Mouse (Mus musculus) hindbrain, embryonic 13.5 days (tissue): ENCODE data around the gene Efnb2. TPM values are rescaled to one million over a fixed set of nuclear protein-coding genes. Genes with fewer than 3 reads are reported as not detected.
A peak's percentile ranks its signal among the peaks of the same experiment; 100 is the strongest.

Experiments
- ATAC-seq: fragments of 200-750 bp; cut with Nextera tagmentation; 2 replicates; pipeline ENCODE4 v1.8.0; 2017; ENCODE audit warnings: moderate TSS enrichment; ENCODE audit not compliant: low FRiP score
- H3K27ac ChIP-seq: fragments of 300-500 bp; sonication (generic); 2 replicates; pipeline ENCODE4 v1.5.1; 2015; ENCODE audit warnings: inconsistent platforms, mild to moderate bottlenecking, moderate library complexity
- H3K27me3 ChIP-seq: fragments of 300-500 bp; sonication (generic); 2 replicates; pipeline ENCODE4 v1.6.1; 2015; ENCODE audit warnings: mild to moderate bottlenecking, inconsistent platforms
- H3K36me3 ChIP-seq: fragments of 300-500 bp; sonication (generic); 2 replicates; pipeline ENCODE4 v1.6.1; 2015; ENCODE audit warnings: mild to moderate bottlenecking, inconsistent platforms
- H3K4me1 ChIP-seq: fragments of 300-500 bp; sonication (generic); replicated peaks from 2 replicates; pipeline ENCODE4 v1.6.1; 2015; ENCODE audit warnings: inconsistent platforms
- H3K4me2 ChIP-seq: fragments of 300-500 bp; sonication (generic); 2 replicates; pipeline ENCODE4 v1.6.1; 2015; ENCODE audit warnings: inconsistent platforms, mild to moderate bottlenecking, moderate library complexity
- H3K4me3 ChIP-seq: fragments of 300-500 bp; sonication (generic); 2 replicates; pipeline ENCODE4 v1.5.1; 2015; ENCODE audit warnings: mild to moderate bottlenecking, inconsistent platforms
- H3K9ac ChIP-seq: fragments of 300-500 bp; sonication (generic); 2 replicates; pipeline ENCODE4 v1.6.1; 2015; ENCODE audit warnings: mild to moderate bottlenecking, inconsistent platforms
- H3K9me3 ChIP-seq: fragments of 300-500 bp; sonication (generic); 2 replicates; pipeline ENCODE4 v1.6.1; 2016; ENCODE audit warnings: inconsistent platforms
- WGBS: fragments of 180-500 bp; shearing (Covaris S2); methylation state at CpG from one replicate; pipeline ENCODE4 v1.1.7; 2015; 5-methylcytosine and 5-hydroxymethylcytosine counted together
- polyA plus RNA-seq: library from polyadenylated mRNA; unstranded; fragments of >200 nt; fragmentation: Nextera tagmentation; extraction: Ambion mirVana; gene quantifications from 2 replicates; pipeline ENCODE4 v1.2.1, GENCODE M21; 2015

The Efnb2 gene
- polyA plus RNA-seq, 1 experiment from 2014 or later: 26.1 TPM

DNA sequence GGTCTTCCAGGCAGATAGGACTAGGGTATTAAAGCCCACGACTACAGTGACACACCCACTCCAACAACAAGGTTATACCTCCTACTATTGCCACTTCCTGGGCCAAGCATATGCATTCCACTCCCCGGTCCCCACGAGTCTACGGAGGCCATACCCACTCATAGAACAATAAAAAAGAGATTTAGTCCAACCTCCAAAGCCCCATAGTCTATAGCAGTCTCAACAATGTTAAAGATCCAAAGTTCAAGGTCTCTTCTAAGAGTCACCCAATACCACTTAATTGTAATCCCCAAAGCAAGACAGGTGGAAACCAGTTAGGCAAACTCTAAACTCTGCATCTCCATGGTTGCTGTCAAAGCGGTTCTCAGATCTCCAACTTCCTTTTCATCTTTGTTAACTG lies 13.8 kb upstream of the Efnb2 start:
- Histone ChIP-seq H3K36me3 (peaks cover 49% of the 10 kb centered on the region), H3K4me2 (no peak overlapping the region), H3K9me3 (no peaks in the 10 kb centered on the region), H3K27ac (no peak overlapping the region), H3K9ac (no peak overlapping the region), H3K4me3 (no peak overlapping the region), H3K4me1 (0 out of 2 replicates have a peak, but pooled peaks cover 2% of the 10 kb centered on the region), H3K27me3 (no peaks in the 10 kb centered on the region)
- 92% methylated on average over 5 of the region's 5 CpGs for WGBS
- no peak for ATAC-seq

DNA sequence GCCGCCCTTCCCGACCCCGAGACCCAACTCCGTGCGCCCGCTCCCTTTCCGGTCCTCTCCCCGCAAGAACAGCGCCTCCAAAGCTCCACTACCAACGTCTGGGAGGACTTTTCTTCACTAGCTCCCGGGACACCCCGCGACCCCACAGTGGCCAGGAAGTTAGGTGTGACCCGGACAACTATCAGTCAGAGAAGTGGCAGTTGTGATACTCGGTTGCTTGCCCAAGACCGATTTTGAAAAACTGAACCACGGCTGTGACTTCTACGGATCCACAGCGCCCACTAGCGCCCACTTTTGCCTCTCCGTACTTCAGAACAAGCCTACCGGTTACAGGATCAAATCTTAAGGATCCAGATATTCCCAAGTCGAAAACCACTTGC lies 707 bp upstream of the Efnb2 start:
- peak overlapping the region; percentile 75 for H3K9ac ChIP-seq
- H3K36me3 ChIP-seq: peaks cover 6% of the 10 kb centered on the region
- under 1% methylated on average over 23 of the region's 23 CpGs for WGBS
- H3K9me3 ChIP-seq: no peaks in the 10 kb centered on the region
- no peaks in the 10 kb centered on the region for H3K27me3 ChIP-seq
- H3K27ac ChIP-seq: peak overlapping the region; percentile 97
- H3K4me1 ChIP-seq: peaks cover 21% of the 10 kb centered on the region
- peak overlapping the region; percentile 75 for H3K4me2 ChIP-seq
- no peak for ATAC-seq
- peak overlapping the region; percentile 96 for H3K4me3 ChIP-seq

GRCm38 (mm10) chr8:8660307-8661098 lies 539 bp downstream of the Efnb2 start:
- WGBS: under 1% methylated on average over 78 of the region's 88 CpGs
- peak; percentile 71 for ATAC-seq
- Histone ChIP-seq H3K9me3 (no peaks in the 10 kb centered on the region), H3K4me2 (peak overlapping the region; percentile 75), H3K4me1 (peaks cover 31% of the 10 kb centered on the region), H3K27me3 (no peaks in the 10 kb centered on the region), H3K27ac (peak overlapping the region; percentile 97), H3K9ac (peak overlapping the region; percentile 99), H3K4me3 (peak overlapping the region; percentile 96), H3K36me3 (no peaks in the 10 kb centered on the region)

- peak overlapping the region; percentile 96 for H3K4me3 ChIP-seq
- H3K27ac ChIP-seq: peak overlapping the region; percentile 97
- peak overlapping the region; percentile 75 for H3K4me2 ChIP-seq
- no peaks in the 10 kb centered on the region for H3K36me3 ChIP-seq
- ATAC-seq: no peak
- peaks cover 39% of the 10 kb centered on the region for H3K4me1 ChIP-seq
- no peaks in the 10 kb centered on the region for H3K9me3 ChIP-seq
- WGBS: under 1% methylated on average over 53 of the region's 53 CpGs
- no peaks in the 10 kb centered on the region for H3K27me3 ChIP-seq
- H3K9ac ChIP-seq: peak overlapping the region; percentile 99
Measured at GRCm38 (mm10) chr8:8659503-8660306, 1.3 kb downstream of the Efnb2 start.

DNA sequence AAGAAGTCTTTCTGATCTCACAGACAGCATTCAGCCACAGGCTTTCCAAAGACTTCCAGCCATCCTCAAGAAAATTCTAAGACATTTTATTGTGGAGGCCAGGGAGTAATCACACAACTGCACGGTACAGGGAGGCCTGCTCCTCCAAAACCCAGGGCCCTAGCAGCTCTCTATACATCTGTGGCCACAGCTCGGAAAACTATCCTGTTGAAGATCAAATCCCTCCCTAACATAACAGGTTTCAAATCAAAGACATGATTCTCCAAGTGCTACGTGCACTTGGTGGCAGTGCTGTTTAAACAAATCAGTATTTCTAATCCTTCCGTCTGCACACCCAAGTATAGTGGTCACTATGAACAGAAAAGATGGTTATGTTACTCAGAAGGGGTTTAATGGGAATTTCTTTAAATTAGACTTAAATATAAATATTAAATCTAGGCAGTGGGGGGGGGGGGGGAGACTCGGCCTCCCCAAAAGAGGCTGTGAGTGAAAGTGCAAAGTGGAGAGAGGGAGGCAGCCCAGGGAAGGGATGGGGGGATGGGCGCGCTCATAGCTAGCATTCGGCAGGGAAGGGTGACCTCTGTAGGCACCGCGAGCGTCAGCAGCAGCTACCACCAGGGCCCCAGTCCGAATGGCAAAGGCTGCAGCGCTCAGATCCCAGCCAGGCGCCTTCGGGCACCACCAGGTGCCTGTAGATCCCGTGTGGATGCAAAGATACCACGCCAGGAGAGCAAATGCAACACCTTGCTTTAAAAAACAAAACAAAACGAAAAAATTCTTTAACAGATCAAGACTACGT lies 2.4 kb downstream of the Efnb2 start:
- H3K36me3 ChIP-seq: no peaks in the 10 kb centered on the region
- peaks cover 50% of the 10 kb centered on the region for H3K4me1 ChIP-seq
- H3K27me3 ChIP-seq: no peaks in the 10 kb centered on the region
- peak overlapping the region; percentile 96 for H3K4me3 ChIP-seq
- H3K9ac ChIP-seq: peak overlapping the region; percentile 99
- peak overlapping the region; percentile 75 for H3K4me2 ChIP-seq
- H3K27ac ChIP-seq: peak overlapping the region; percentile 97
- 1% methylated on average over 18 of the region's 19 CpGs for whole genome bisulfite sequencing
- H3K9me3 ChIP-seq: no peaks in the 10 kb centered on the region
- peak; percentile 27; the same call in 1 of the 2 replicates for ATAC-seq

DNA sequence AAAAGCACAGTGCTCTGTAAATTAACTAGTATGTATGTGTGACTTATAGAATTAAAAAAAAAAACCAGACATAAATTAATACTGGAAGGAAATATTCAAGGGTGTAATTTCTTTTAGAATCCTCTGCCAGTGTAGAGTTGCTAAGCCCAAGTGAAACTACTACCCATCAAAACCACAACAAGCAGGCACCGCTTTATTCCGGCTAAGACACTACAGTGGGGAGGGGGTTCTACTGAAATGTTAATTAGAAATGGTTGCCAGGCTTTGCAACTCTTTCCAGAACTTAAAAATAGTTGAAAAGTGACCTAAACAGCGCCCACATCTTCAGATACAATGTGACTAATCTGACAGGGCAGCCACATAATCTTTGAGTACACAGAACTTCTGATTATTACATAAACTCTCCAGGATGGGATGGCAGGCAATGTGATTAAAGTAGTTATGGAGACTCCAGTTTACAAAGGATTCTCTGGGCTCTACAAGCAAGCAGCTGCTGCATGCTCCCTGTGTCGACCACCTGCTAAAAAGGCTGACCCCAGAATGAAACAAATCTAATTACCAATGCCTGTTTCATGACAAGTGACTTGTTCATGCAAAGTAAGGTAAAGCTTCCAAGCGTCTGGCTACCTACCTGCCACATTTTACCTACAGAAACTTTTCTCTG lies 3.2 kb downstream of the Efnb2 start:
- Histone ChIP-seq H3K9me3 (no peaks in the 10 kb centered on the region), H3K4me1 (peaks cover 58% of the 10 kb centered on the region), H3K4me3 (peak overlapping the region; percentile 96), H3K27me3 (no peaks in the 10 kb centered on the region), H3K36me3 (no peaks in the 10 kb centered on the region), H3K27ac (peak overlapping the region; percentile 97), H3K9ac (peak overlapping the region; percentile 99), H3K4me2 (peak overlapping the region; percentile 75)
- 5% methylated on average over 5 of the region's 5 CpGs for WGBS
- ATAC-seq: no peak

DNA sequence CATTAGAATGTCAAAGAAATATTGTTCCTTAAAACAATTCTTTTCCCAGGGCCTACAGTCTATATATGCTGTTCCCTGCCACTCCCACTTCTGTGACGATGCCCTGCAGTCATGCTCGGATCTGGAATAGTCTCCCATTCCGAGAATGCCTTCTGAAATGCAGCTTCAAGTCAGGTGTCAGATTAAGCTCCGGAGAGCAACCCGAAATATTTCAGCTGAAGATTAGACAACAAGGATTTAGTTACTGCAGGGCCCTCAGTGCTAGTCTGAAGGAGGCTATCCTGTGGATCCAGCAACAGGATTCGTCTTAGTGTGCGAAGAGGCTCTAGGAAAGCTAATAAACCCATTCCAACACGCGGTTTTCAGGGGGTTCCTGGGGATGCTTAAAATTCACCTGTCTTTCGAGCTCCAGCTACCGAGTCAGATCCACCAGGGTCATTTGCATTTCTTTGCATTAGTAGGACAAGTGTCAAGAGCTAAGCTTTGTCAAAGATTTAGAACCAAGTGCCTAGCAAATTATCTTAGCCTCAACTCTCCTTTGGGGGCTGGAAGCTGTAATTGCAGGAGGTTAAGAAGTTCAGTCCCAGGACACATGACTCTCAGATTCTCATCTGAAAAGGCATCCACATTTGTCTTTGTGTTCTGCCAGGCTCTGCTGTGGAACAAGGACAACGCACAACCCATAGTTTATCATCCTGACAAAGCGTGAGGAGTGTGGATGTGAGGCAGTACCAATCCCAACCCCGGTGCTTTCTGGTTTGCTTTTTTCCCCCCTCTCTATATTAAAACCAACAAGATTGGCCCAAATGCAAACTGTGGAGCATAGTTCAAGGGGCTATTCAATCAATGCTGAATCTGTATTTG lies 4.2 kb downstream of the Efnb2 start:
- peak overlapping the region; percentile 75 for H3K4me2 ChIP-seq
- no peak for ATAC-seq
- no peaks in the 10 kb centered on the region for H3K9me3 ChIP-seq
- no peaks in the 10 kb centered on the region for H3K36me3 ChIP-seq
- H3K9ac ChIP-seq: peak overlapping the region; percentile 99
- peaks cover 65% of the 10 kb centered on the region for H3K4me1 ChIP-seq
- H3K27ac ChIP-seq: peak overlapping the region; percentile 80
- H3K4me3 ChIP-seq: peak overlapping the region; percentile 96
- 3% methylated on average over 14 of the region's 14 CpGs for WGBS
- H3K27me3 ChIP-seq: no peaks in the 10 kb centered on the region

GRCm38 (mm10) chr8:8655346-8656340 lies 5.4 kb downstream of the Efnb2 start:
- Histone ChIP-seq H3K9me3 (no peaks in the 10 kb centered on the region), H3K27ac (peak overlapping the region; percentile 80), H3K36me3 (no peaks in the 10 kb centered on the region), H3K9ac (peak overlapping the region; percentile 99), H3K4me3 (peak overlapping the region; percentile 96), H3K27me3 (no peaks in the 10 kb centered on the region), H3K4me2 (peak overlapping the region; percentile 75), H3K4me1 (peaks cover 77% of the 10 kb centered on the region)
- no peak for ATAC-seq
- 9% methylated on average over 24 of the region's 24 CpGs for WGBS

DNA sequence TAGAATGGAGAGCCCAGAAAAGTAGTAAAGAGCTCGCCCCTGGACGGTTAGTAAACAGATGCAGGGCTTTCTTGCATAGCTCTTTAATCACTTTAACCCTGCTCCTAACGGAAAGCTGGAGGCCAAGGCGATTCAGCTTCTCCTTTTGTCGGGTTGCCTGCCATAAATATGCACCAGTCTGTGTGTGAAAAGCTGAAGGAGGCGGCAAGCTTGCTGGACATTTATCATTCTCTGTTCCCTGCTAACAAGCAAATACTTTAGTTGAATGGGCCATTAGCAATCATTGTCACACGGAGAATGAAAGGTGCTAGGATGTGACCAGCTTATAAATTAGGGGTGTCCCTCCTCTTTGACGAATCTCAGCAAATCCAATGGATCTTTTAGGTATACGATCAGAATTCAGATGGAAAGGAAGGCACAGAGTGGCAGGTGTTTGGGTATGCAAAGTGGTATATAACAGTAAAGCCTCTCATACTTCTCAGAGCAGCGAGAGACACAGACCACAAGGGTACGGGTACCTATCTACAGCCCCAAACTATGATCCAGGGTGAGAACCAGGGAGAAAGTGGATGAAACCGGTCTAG lies 7.0 kb downstream of the Efnb2 start:
- peaks cover 6% of the 10 kb centered on the region for H3K36me3 ChIP-seq
- peak overlapping the region; percentile 99 for H3K9ac ChIP-seq
- ATAC-seq: no peak
- peak overlapping the region; percentile 52; the same call in 1 of the 2 replicates for H3K27ac ChIP-seq
- H3K27me3 ChIP-seq: no peaks in the 10 kb centered on the region
- H3K4me1 ChIP-seq: peaks cover 93% of the 10 kb centered on the region
- no peaks in the 10 kb centered on the region for H3K9me3 ChIP-seq
- H3K4me3 ChIP-seq: peak overlapping the region; percentile 96
- WGBS: 16% methylated on average over 12 of the region's 12 CpGs
- peak overlapping the region; percentile 75 for H3K4me2 ChIP-seq

- Histone ChIP-seq H3K27me3 (no peaks in the 10 kb centered on the region), H3K36me3 (peaks cover 6% of the 10 kb centered on the region), H3K27ac (peak overlapping the region; percentile 52; the same call in 1 of the 2 replicates), H3K4me1 (peaks cover 96% of the 10 kb centered on the region), H3K4me3 (peak overlapping the region; percentile 96; the same call in 1 of the 2 replicates), H3K9me3 (no peaks in the 10 kb centered on the region), H3K9ac (peak overlapping the region; percentile 99; the same call in 1 of the 2 replicates), H3K4me2 (peak overlapping the region; percentile 75)
- no peak for ATAC-seq
- WGBS: 33% methylated on average over 5 of the region's 5 CpGs
Measured at GRCm38 (mm10) chr8:8653343-8653742, 7.7 kb downstream of the Efnb2 start.
